ENCODE assay signal across 8 mouse cellular contexts in genomic region chrX:102215356-102215755, GRCm38 (mm10). TPM values are rescaled to one million over a fixed set of nuclear protein-coding genes. Genes with fewer than 3 reads are reported as not detected.
A peak's percentile ranks its signal among the peaks of the same experiment; 100 is the strongest.
DNase-seq lines count a peak whose midpoint lies in the region; ATAC-seq and TF ChIP-seq lines count a peak whose summit lies in the region.
"Not testable (repeated sequence)": the region's sequence is repeated elsewhere in the genome, so short reads cannot be mapped to it uniquely, and the experiment has no call there.

No protein-coding gene starts in this region.

- H3K4me3 ChIP-seq in forebrain, postnatal 0 days (ENCODE audit: low read depth, low read length); midbrain, embryonic 14.5 days (replicated peaks; ENCODE audit: low read depth, low read length): not testable (repeated sequence)

- TF ChIP-seq CTCF in forebrain, postnatal 0 days (IDR thresholded peaks at IDR 0.05; ENCODE audit: low read depth), result peak; percentile 11; the same call in 1 of the 2 replicates

- not testable (repeated sequence) for H3K27me3 ChIP-seq in forebrain, postnatal 0 days (ENCODE audit: insufficient read depth, low read length); midbrain, embryonic 14.5 days (ENCODE audit: control insufficient read depth, insufficient read depth, low read length)

- H3K27ac ChIP-seq in forebrain, postnatal 0 days (ENCODE audit: low read depth, low read length); midbrain, embryonic 14.5 days (replicated peaks; ENCODE audit: low read depth, low read length): not testable (repeated sequence)

- DNase-seq in CD8-positive naive resting alpha-beta T cell, adult 2 months (ENCODE audit: low read depth in 2 of 2, low spot score in 2 of 2), result peak; percentile 32 to 41
- peak; percentile 23 for DNase-seq in adipocyte (ENCODE audit: low spot score)
- DNase-seq in cerebellum, adult 9-10 months, result peak; percentile 5
- not testable (repeated sequence) for DNase-seq in forebrain, postnatal 0 days
- peak; percentile 69 for DNase-seq in induced T-regulatory cell, adult 2 months (ENCODE audit: low read depth)
- DNase-seq in liver, result peak; percentile 45
- DNase-seq in midbrain, embryonic 14.5 days, result peak; percentile 8
- peak; percentile 48 for DNase-seq in testis, postnatal 10 days (ENCODE audit: low spot score)

- H3K4me1 ChIP-seq in forebrain, postnatal 0 days (ENCODE audit: insufficient read depth); midbrain, embryonic 14.5 days (ENCODE audit: control insufficient read depth, insufficient read depth, low read length): not testable (repeated sequence)

- not testable (repeated sequence) for H3K36me3 ChIP-seq in forebrain, postnatal 0 days (ENCODE audit: insufficient read depth); midbrain, embryonic 14.5 days (ENCODE audit: control insufficient read depth, insufficient read depth, low read length)

- not testable (repeated sequence) for H3K4me2 ChIP-seq in forebrain, postnatal 0 days (ENCODE audit: low read depth); midbrain, embryonic 14.5 days (ENCODE audit: low read length)

- 45% methylated on average over 9 of the region's 9 CpGs for WGBS in forebrain, postnatal 0 days
- WGBS in midbrain, embryonic 14.5 days, result 49% methylated on average over 9 of the region's 9 CpGs

- ATAC-seq in forebrain, postnatal 0 days; midbrain, embryonic 14.5 days (ENCODE audit: low FRiP score, low TSS enrichment): not testable (repeated sequence)

- H3K9ac ChIP-seq in forebrain, postnatal 0 days; midbrain, embryonic 14.5 days (replicated peaks; ENCODE audit: low read length): not testable (repeated sequence)

- not testable (repeated sequence) for H3K9me3 ChIP-seq in forebrain, postnatal 0 days (ENCODE audit: low read length); midbrain, embryonic 14.5 days (ENCODE audit: control insufficient read depth, low read length)

RNA-seq across cellular contexts. Expression of gene Rps4x, which starts 26.2 kb away (rescaled TPM):
- 1,341 and 1,679 TPM in 2 replicates for total RNA-seq in forebrain, postnatal 0 days (2014; rRNA removed)
- polyA plus RNA-seq in forebrain, postnatal 0 days (2015; fragmentation: Nextera tagmentation; extraction: Ambion mirVana), result 432 and 524 TPM in 2 replicates
- 488 and 497 TPM in 2 replicates for polyA plus RNA-seq in midbrain, embryonic 14.5 days (2014; fragmentation: Nextera tagmentation; extraction: Ambion mirVana)

RNA-seq across cellular contexts. Expression of gene Cited1, which starts 36.6 kb away (rescaled TPM):
- total RNA-seq in forebrain, postnatal 0 days (2014; rRNA removed), result 7.2 and 7.5 TPM in 2 replicates
- polyA plus RNA-seq in forebrain, postnatal 0 days (2015; fragmentation: Nextera tagmentation; extraction: Ambion mirVana), result 7.1 and 9.5 TPM in 2 replicates
- polyA plus RNA-seq in midbrain, embryonic 14.5 days (2014; fragmentation: Nextera tagmentation; extraction: Ambion mirVana), result 9.9 and 14.2 TPM in 2 replicates

RNA-seq across cellular contexts. Expression of gene Ercc6l, which starts 58.5 kb away (rescaled TPM):
- total RNA-seq in forebrain, postnatal 0 days (2014; rRNA removed), result 1.2 and 2.0 TPM in 2 replicates
- 0.52 and 0.64 TPM in 2 replicates for polyA plus RNA-seq in forebrain, postnatal 0 days (2015; fragmentation: Nextera tagmentation; extraction: Ambion mirVana)
- 1.3 and 3.4 TPM in 2 replicates for polyA plus RNA-seq in midbrain, embryonic 14.5 days (2014; fragmentation: Nextera tagmentation; extraction: Ambion mirVana)
